Mouse (Mus musculus): ENCODE measurements around the gene Scyl2. TPM values are rescaled to one million over a fixed set of nuclear protein-coding genes. Genes with fewer than 3 reads are reported as not detected.

The Scyl2 gene
- polyA plus RNA-seq, 1 experiment from 2014 or later, result 9.1 TPM

GRCm38 (mm10) chr10:89631831-89632230 is 54.3 kb downstream of the Scyl2 start:
- H3K4me3 ChIP-seq, result no peak overlapping the region
- 76% methylated on average over 5 of the region's 5 CpGs for WGBS
- H3K4me2 ChIP-seq, result no peak overlapping the region
- H3K27ac ChIP-seq (replicated peaks), result no peak overlapping the region
- H3K9me3 ChIP-seq, result no peaks in the 10 kb centered on the region
- no peak for ATAC-seq (ENCODE audit: low read depth)
- no peak overlapping the region for H3K9ac ChIP-seq
- no peaks in the 10 kb centered on the region for H3K27me3 ChIP-seq
- no peaks in the 10 kb centered on the region for H3K36me3 ChIP-seq
- H3K4me1 ChIP-seq (replicated peaks), result no peaks in the 10 kb centered on the region

DNA sequence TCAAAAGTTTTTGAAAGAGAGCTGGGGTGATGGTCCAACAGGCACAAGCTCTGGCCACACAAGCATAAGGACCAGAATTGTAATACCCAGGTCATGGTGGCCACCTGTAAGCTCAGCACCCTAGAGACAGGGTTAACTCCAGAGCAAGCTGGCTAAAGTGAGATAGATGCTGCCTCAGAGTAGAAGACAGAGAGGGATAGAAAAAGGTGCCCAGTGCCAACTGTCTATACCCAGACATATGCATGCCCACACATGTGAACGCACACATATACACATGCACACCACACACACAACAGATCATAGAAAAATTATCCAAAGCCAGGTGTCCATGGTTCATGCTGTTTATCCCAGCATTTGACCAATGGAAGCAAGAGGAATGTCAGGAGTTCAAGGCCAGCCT is 55.5 kb downstream of the Scyl2 start:
- H3K9me3 ChIP-seq, result no peaks in the 10 kb centered on the region
- no peak overlapping the region for H3K4me2 ChIP-seq
- no peak overlapping the region for H3K27ac ChIP-seq (replicated peaks)
- no peak overlapping the region for H3K9ac ChIP-seq
- WGBS, result 92% methylated on average over 1 of the region's 1 CpGs
- H3K27me3 ChIP-seq, result no peaks in the 10 kb centered on the region
- no peaks in the 10 kb centered on the region for H3K4me1 ChIP-seq (replicated peaks)
- H3K4me3 ChIP-seq, result no peak overlapping the region
- ATAC-seq (ENCODE audit: low read depth), result peak; percentile 59; the same call in 1 of the 2 replicates
- no peaks in the 10 kb centered on the region for H3K36me3 ChIP-seq

DNA sequence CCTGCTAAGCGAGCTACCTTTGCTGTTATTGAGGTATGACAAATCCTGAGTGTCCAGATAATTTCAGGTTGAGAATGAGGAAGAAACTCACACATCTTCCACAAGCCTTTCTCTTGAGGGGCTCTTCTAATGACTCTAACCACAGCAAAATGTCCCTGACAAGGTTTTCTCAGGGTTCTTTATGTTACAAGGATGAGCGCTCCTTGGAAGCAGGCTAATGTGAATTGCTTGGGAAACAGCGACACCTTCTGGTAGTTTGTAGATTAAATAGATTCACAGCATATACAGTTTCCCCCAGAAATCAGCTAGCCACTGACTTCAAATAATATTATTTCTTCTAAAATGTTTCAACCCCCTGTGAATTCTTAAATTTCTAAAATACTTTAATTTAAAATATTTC is 56.0 kb downstream of the Scyl2 start:
- Histone ChIP-seq H3K4me3 (no peak overlapping the region), H3K36me3 (no peaks in the 10 kb centered on the region), H3K9me3 (no peaks in the 10 kb centered on the region), H3K4me2 (no peak overlapping the region), H3K9ac (no peak overlapping the region), H3K4me1 (replicated peaks) (no peaks in the 10 kb centered on the region), H3K27me3 (no peaks in the 10 kb centered on the region), H3K27ac (replicated peaks) (no peak overlapping the region)
- ATAC-seq (ENCODE audit: low read depth), result peak; percentile 81
- 32% methylated on average over 3 of the region's 3 CpGs for WGBS

GRCm38 (mm10) chr10:89626714-89627113 is 59.4 kb downstream of the Scyl2 start:
- no peaks in the 10 kb centered on the region for H3K9me3 ChIP-seq
- H3K27me3 ChIP-seq, result no peaks in the 10 kb centered on the region
- H3K27ac ChIP-seq (replicated peaks), result no peak overlapping the region
- H3K9ac ChIP-seq, result no peak overlapping the region
- no peak overlapping the region for H3K4me2 ChIP-seq
- H3K4me3 ChIP-seq, result no peak overlapping the region
- H3K4me1 ChIP-seq (replicated peaks), result no peaks in the 10 kb centered on the region
- H3K36me3 ChIP-seq, result no peaks in the 10 kb centered on the region
- ATAC-seq (ENCODE audit: low read depth), result no peak
- 86% methylated on average over 2 of the region's 2 CpGs for WGBS

DNA sequence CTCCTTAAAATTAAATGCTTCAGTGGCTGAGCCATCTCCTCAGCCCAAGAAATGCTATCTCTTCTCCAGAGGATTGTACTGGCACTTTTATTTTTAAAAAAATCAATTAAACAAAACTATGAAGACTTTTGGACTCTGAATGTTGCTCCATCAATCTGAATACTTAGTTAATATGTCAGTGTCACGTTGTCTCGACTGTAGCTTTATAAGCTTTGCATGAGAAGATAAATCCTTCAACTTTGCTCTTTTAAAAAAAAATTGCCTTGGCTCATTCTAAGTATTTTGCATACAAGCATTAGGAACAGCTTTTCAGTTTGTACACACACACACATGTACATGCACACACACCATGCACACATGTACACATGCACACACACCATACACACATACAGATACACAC is 61.9 kb downstream of the Scyl2 start:
- Histone ChIP-seq H3K9ac (no peak overlapping the region), H3K9me3 (no peaks in the 10 kb centered on the region), H3K36me3 (no peaks in the 10 kb centered on the region), H3K4me1 (replicated peaks) (no peaks in the 10 kb centered on the region), H3K4me2 (no peak overlapping the region), H3K27ac (replicated peaks) (no peak overlapping the region), H3K4me3 (no peak overlapping the region), H3K27me3 (no peaks in the 10 kb centered on the region)
- no peak for ATAC-seq (ENCODE audit: low read depth)
- 89% methylated on average over 2 of the region's 2 CpGs for whole genome bisulfite sequencing

DNA sequence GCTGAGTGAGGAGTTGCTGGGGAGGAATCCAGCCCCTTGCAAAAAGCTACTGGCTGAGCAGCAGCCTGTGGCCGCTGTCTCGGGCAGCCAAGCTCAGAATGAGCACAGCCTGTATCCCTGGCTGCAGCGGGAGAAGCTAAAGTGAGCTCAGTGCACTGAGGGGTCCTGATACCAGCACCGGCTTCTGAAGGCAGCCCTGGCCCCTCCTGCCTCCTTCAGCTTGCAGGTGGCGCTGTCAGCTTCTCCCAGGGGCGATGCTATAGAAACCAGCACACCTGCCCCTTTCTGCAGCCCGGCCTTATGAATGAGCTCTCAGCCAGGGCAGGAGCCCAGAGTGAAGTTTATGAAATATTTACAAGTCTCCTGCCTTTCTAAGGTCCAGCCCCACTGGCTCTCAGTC is 65.0 kb downstream of the Scyl2 start, which contains the start of gene Slc17a8:
Slc17a8 (minus strand) TSS at position 125 of the 400 bp plus-strand sequence.
- H3K27ac ChIP-seq (replicated peaks), result no peak within 1 kb of the TSS
- H3K9me3 ChIP-seq, result no peaks in the 10 kb centered on the region
- 32% methylated on average over 7 of the region's 7 CpGs for WGBS
- no peaks in the 10 kb centered on the region for H3K27me3 ChIP-seq
- H3K36me3 ChIP-seq, result no peaks in the 10 kb centered on the region
- no peak within 1 kb of the TSS for H3K4me3 ChIP-seq
- no peak within 1 kb of the TSS for H3K9ac ChIP-seq
- ATAC-seq (ENCODE audit: low read depth), result no peak
- no peaks in the 10 kb centered on the region for H3K4me1 ChIP-seq (replicated peaks)
- H3K4me2 ChIP-seq, result no peak within 1 kb of the TSS

DNA sequence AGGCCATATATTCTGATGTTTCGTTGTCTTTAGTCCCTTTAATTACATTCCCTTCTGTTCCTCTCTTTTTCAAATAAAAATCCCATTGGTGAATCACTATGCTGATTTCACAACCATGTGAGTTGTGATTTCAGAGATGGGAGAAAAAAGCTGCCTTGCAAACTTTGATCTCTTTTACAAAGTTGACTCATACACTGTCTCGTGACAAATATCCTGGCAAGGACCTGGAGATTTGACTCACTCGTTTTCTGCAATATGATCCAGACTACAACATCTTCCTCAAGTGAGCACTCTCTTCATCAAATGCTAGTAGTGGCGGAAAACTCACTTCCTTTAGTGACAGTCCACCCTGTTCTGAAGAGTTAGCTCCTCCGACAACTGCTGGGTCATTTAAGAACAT is 86.8 kb downstream of the Scyl2 start:
- Histone ChIP-seq H3K4me2 (no peak overlapping the region), H3K4me3 (no peak overlapping the region), H3K9ac (no peak overlapping the region), H3K4me1 (replicated peaks) (no peaks in the 10 kb centered on the region), H3K9me3 (no peaks in the 10 kb centered on the region), H3K36me3 (no peaks in the 10 kb centered on the region), H3K27ac (replicated peaks) (no peak overlapping the region), H3K27me3 (no peaks in the 10 kb centered on the region)
- 83% methylated on average over 5 of the region's 5 CpGs for WGBS
- no peak for ATAC-seq (ENCODE audit: low read depth)

- Histone ChIP-seq H3K4me2 (no peak overlapping the region), H3K27me3 (no peaks in the 10 kb centered on the region), H3K4me1 (replicated peaks) (peaks cover 5% of the 10 kb centered on the region; the same call in 1 of the 2 replicates), H3K27ac (replicated peaks) (no peak overlapping the region), H3K36me3 (no peaks in the 10 kb centered on the region), H3K4me3 (no peak overlapping the region), H3K9me3 (no peaks in the 10 kb centered on the region), H3K9ac (no peak overlapping the region)
- no peak for ATAC-seq (ENCODE audit: low read depth)
- WGBS, result 91% methylated on average over 4 of the region's 4 CpGs
Observed at GRCm38 (mm10) chr10:89597275-89597674, 88.8 kb downstream of the Scyl2 start.

- Histone ChIP-seq H3K4me3 (no peak overlapping the region), H3K27me3 (no peaks in the 10 kb centered on the region), H3K9me3 (no peaks in the 10 kb centered on the region), H3K4me2 (no peak overlapping the region), H3K36me3 (no peaks in the 10 kb centered on the region), H3K4me1 (replicated peaks) (peaks cover 5% of the 10 kb centered on the region; the same call in 1 of the 2 replicates), H3K27ac (replicated peaks) (no peak overlapping the region), H3K9ac (no peak overlapping the region)
- WGBS, result 90% methylated on average over 5 of the region's 5 CpGs
- no peak for ATAC-seq (ENCODE audit: low read depth)
Observed at GRCm38 (mm10) chr10:89595935-89596334, 90.2 kb downstream of the Scyl2 start.

DNA sequence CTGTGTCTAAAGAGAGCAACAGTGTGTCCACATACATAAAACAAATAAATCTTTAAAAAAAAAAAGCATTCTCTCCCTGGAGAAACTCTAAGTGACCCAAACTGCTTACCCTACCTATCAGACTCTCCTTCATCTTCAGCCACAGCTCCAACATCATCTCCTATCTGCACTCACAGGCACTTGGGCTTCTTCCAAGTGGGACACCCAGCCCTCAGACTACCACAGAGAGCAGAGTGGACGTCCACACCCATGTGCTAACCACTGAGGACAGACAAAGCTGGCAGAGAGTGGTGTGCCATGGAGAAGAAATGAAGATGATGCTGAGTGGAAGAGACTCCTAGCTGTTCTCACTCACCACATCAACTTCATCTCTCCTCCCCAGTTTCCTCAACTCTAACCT is 90.6 kb downstream of the Scyl2 start:
- H3K27ac ChIP-seq (replicated peaks), result no peak overlapping the region
- no peaks in the 10 kb centered on the region for H3K9me3 ChIP-seq
- no peak for ATAC-seq (ENCODE audit: low read depth)
- no peak overlapping the region for H3K9ac ChIP-seq
- H3K4me3 ChIP-seq, result no peak overlapping the region
- no peak overlapping the region for H3K4me2 ChIP-seq
- H3K27me3 ChIP-seq, result no peaks in the 10 kb centered on the region
- 83% methylated on average over 1 of the region's 1 CpGs for WGBS
- no peaks in the 10 kb centered on the region for H3K36me3 ChIP-seq
- H3K4me1 ChIP-seq (replicated peaks), result peaks cover 5% of the 10 kb centered on the region; the same call in 1 of the 2 replicates

DNA sequence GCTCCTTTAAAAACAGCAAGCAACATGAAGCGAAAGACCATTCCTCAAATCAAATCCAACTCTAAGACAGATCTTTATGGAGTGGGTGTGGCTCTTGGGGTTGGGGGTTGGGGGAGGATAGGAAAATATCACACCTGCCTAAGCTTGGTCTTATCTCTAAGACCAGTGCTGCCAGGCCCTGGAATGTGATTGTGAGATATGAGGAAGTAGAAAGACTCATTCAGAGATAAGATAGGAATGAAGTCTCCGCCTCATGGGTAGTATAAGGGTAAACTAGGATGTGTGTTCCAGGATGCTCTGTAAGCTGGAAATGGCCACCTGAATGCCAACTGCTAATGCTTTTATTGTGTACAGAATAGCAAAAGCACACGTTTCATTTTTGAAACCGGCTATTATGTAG is 91.8 kb downstream of the Scyl2 start:
- WGBS, result 92% methylated on average over 4 of the region's 4 CpGs

GRCm38 (mm10) chr10:89592797-89593196 is 93.3 kb downstream of the Scyl2 start:
- 40% methylated on average over 4 of the region's 4 CpGs for WGBS
- Histone ChIP-seq H3K36me3 (no peaks in the 10 kb centered on the region), H3K9me3 (no peaks in the 10 kb centered on the region), H3K9ac (no peak overlapping the region), H3K4me1 (replicated peaks) (peaks cover 5% of the 10 kb centered on the region; the same call in 1 of the 2 replicates), H3K4me3 (no peak overlapping the region), H3K27ac (replicated peaks) (no peak overlapping the region), H3K4me2 (no peak overlapping the region), H3K27me3 (no peaks in the 10 kb centered on the region)
- ATAC-seq (ENCODE audit: low read depth), result peak; percentile 59

More for the DNA sequence above, 91.8 kb downstream of the Scyl2 start:
- no peaks in the 10 kb centered on the region for H3K9me3 ChIP-seq
- H3K36me3 ChIP-seq, result no peaks in the 10 kb centered on the region
- H3K4me1 ChIP-seq (replicated peaks), result peaks cover 5% of the 10 kb centered on the region; the same call in 1 of the 2 replicates
- no peaks in the 10 kb centered on the region for H3K27me3 ChIP-seq
- no peak for ATAC-seq (ENCODE audit: low read depth)
- no peak overlapping the region for H3K27ac ChIP-seq (replicated peaks)
- no peak overlapping the region for H3K9ac ChIP-seq
- no peak overlapping the region for H3K4me3 ChIP-seq
- no peak overlapping the region for H3K4me2 ChIP-seq

GRCm38 (mm10) chr10:89589877-89590276 is 96.2 kb downstream of the Scyl2 start:
- Histone ChIP-seq H3K4me3 (no peak overlapping the region), H3K27ac (replicated peaks) (no peak overlapping the region), H3K36me3 (no peaks in the 10 kb centered on the region), H3K27me3 (no peaks in the 10 kb centered on the region), H3K4me2 (no peak overlapping the region), H3K4me1 (replicated peaks) (peaks cover 5% of the 10 kb centered on the region; the same call in 1 of the 2 replicates), H3K9ac (no peak overlapping the region), H3K9me3 (no peaks in the 10 kb centered on the region)
- ATAC-seq (ENCODE audit: low read depth), result no peak
- WGBS, result 91% methylated on average over 1 of the region's 1 CpGs

Measured in neural tube, embryonic 13.5 days (tissue).